Mouse (Mus musculus) bone marrow macrophage, adult 2 months (primary cell): Measurements from ENCODE around the gene Ly6g6f. TPM values are rescaled to one million over a fixed set of nuclear protein-coding genes. Genes with fewer than 3 reads are reported as not detected.

ENCODE experiments used
- H3K27ac ChIP-seq: 2 replicates; pipeline ENCODE4 v1.5.1; 2012; ENCODE audit warnings: low read depth, low read length; ENCODE audit not compliant: insufficient read depth
- H3K4me1 ChIP-seq: 2 replicates; pipeline ENCODE4 v1.6.1; 2012; ENCODE audit warnings: low read length; ENCODE audit not compliant: control insufficient read depth, insufficient read depth
- H3K4me3 ChIP-seq: 2 replicates; pipeline ENCODE4 v1.5.1; 2012; ENCODE audit warnings: mild to moderate bottlenecking, low read length, moderate library complexity; ENCODE audit not compliant: insufficient read depth
- CTCF ChIP-seq: IDR thresholded peaks from 2 replicates; pipeline ENCODE4 v1.5.1; 2012; ENCODE audit warnings: low read depth, mild to moderate bottlenecking, low read length, moderate library complexity
- POLR2A ChIP-seq: IDR thresholded peaks from 2 replicates; pipeline ENCODE4 v1.6.1; 2012; ENCODE audit warnings: mild to moderate bottlenecking, low read depth, low read length, borderline replicate concordance
- polyA plus RNA-seq: library from polyadenylated mRNA; stranded (reverse); fragments of >200 nt; gene quantifications from 2 replicates; pipeline ENCODE4 v1.2.4, GENCODE M21; 2012; ENCODE audit not compliant: missing spikeins, insufficient read depth, insufficient read length

The Ly6g6f gene
- polyA plus RNA-seq, 1 experiment = not detected

DNA sequence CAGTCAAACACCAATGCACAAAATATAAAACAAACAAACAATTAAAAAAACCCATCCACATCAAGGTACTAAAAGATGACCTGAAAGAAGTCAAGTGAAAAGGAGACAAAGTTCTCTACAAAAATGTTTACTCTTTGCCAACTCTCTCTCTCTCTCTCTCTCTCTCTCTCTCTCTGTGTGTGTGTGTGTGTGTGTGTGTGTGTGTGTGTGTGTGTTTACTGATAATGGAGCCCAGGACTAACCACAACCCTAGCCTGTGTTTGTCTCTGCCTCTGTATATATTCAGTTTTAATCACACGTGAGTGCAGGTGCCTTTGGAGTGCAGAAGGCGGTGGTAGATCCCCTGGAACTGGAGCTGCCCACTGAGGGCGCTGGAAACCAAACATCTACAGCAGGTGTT is 28.3 kb downstream of the Ly6g6f start:
- TF ChIP-seq POLR2A (no peak), CTCF (no peak)
- H3K4me1 ChIP-seq = peaks cover 17% of the 10 kb centered on the region
- no peak overlapping the region for H3K4me3 ChIP-seq
- no peak overlapping the region for H3K27ac ChIP-seq

- Histone ChIP-seq H3K4me3 (no peak overlapping the region), H3K4me1 (peaks cover 18% of the 10 kb centered on the region), H3K27ac (no peak overlapping the region)
- TF ChIP-seq POLR2A (no peak), CTCF (no peak)
These were observed 29.5 kb downstream of the Ly6g6f start for GRCm38 (mm10) chr17:35055691-35056495.

GRCm38 (mm10) chr17:35052271-35052798 is 33.1 kb downstream of the Ly6g6f start:
- Histone ChIP-seq H3K4me1 (peaks cover 31% of the 10 kb centered on the region), H3K27ac (peak overlapping the region; percentile 99), H3K4me3 (peak overlapping the region; percentile 86)
- TF ChIP-seq POLR2A (no peak), CTCF (no peak)

DNA sequence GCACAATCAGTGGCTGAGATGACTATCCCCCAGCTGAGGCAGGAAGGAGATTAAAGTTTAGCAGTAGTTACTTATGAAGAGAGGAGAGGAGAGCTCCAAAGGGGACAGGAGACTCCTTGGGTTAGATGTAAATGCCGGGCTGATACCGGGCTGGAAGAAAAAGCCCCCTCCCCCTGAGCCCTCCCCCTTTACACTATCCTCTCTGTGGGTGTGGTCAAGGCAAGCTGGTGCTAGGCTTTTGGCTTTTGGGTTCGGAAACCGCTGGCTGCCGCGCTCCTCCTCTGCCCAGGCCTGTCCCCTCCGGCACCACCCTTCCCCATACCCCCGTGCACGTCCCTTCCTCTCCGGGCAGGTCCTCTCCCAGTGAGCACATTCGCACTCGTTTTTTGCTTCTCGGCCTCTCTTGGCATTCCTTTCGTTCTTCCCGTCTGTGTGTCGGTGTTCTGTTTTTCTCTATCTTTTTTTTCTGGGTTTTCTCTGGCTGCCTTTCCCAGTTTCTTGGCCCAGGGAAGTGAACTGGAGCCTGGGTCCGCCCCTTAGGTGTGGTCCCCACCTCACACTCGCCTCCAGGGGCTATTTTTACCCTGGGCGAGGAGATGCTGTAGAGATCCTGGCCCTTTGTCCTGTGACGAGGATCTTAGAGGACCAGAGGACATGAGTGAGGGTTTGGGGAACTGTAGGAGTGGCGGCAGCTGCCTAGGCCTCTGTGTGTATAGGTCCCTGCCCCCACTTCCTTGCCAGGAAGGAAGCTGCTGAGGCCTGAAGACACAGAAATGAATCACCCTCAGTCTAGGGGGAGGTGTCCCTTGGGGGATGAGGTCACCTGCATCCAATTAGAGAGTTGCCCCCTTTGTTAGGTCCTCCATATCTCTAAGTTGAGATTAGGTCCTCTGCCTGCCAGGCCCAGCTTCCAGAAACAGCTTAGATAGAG is 34.0 kb downstream of the Ly6g6f start:
- Histone ChIP-seq H3K27ac (peak overlapping the region; percentile 99), H3K4me1 (peaks cover 32% of the 10 kb centered on the region), H3K4me3 (peak overlapping the region; percentile 86)
- TF ChIP-seq CTCF = no peak; the same call in 1 of the 2 replicates
- TF ChIP-seq POLR2A = no peak; the same call in 1 of the 2 replicates

- TF ChIP-seq CTCF = no peak
- no peak; the same call in 1 of the 2 replicates for TF ChIP-seq POLR2A
- Histone ChIP-seq H3K4me1 (peaks cover 38% of the 10 kb centered on the region), H3K27ac (peak overlapping the region; percentile 99), H3K4me3 (peak overlapping the region; percentile 86)
These were observed 35.2 kb downstream of the Ly6g6f start for GRCm38 (mm10) chr17:35050126-35050750.

GRCm38 (mm10) chr17:35049561-35050016 is 35.8 kb downstream of the Ly6g6f start, which contains the start of gene Clic1:
TSS of gene Clic1 (plus strand) at chr17:35049966.
- H3K4me3 ChIP-seq = peak within 1 kb of the TSS; percentile 86
- peaks cover 44% of the 10 kb centered on the region for H3K4me1 ChIP-seq
- TF ChIP-seq CTCF = no peak
- TF ChIP-seq POLR2A = 0 out of 2 replicates have a peak, but pooled peaks have one; percentile 0
- H3K27ac ChIP-seq = peak within 1 kb of the TSS; percentile 99

- Histone ChIP-seq H3K4me3 (peak overlapping the region; percentile 86), H3K27ac (peak overlapping the region; percentile 99), H3K4me1 (peaks cover 47% of the 10 kb centered on the region)
- TF ChIP-seq CTCF (no peak), POLR2A (no peak)
These were observed 36.4 kb downstream of the Ly6g6f start for GRCm38 (mm10) chr17:35048932-35049440.

DNA sequence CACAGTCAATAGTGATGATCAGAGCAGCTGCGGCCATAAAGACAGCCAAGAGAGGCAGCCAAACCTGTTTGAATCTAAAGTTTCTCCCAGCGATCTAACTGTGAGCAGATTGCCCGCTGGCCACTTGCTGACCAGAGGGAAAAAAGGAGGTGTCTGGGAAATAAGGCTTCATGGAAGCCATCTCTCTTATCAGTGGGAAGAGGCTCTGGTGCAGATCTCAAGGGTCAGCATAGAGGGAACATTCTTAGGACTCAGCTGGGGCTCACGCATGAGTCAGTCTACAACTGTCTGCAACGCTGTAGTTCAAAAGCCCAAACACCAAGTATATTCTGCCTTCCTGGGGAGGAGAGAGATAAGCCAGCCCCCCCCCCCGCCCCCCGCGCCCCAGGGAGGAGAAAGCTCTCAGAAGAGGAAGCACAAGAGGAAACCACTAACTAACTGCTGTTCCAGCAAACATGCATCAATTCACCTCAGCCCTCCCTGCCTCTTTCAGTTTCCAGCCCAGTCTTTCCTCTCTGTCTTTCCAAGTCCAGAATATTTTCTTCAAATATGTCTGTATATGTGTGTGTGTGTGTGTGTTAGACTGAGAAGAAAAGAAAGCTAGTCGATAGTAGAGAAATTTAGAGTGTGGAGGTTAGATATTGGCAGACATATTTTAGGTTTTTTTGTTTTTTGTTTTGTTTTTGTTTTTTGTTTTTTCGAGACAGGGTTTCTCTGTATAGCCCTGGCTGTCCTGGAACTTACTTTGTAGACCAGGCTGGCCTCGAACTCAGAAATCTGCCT is 37.1 kb downstream of the Ly6g6f start:
- H3K4me1 ChIP-seq = peaks cover 50% of the 10 kb centered on the region
- TF ChIP-seq CTCF = no peak
- TF ChIP-seq POLR2A = 0 out of 2 replicates have a peak, but pooled peaks have one; percentile 19
- H3K27ac ChIP-seq = peak overlapping the region; percentile 99
- peak overlapping the region; percentile 86 for H3K4me3 ChIP-seq
